Mouse (Mus musculus) left cerebral cortex, postnatal 4 days (tissue): ENCODE measurements around the gene Cry2. TPM values are rescaled to one million over a fixed set of nuclear protein-coding genes. Genes with fewer than 3 reads are reported as not detected.
"Not testable (repeated sequence)": the region's sequence is repeated elsewhere in the genome, so short reads cannot be mapped to it uniquely, and the experiment has no call there.

Source experiments
- DNase-seq: peaks from one replicate; pipeline ENCODE4 v3.0.0-alpha.2; 2022
- intact Hi-C: fragments of 180-260 bp; cut with DNase I; formaldehyde crosslinking; loops from one replicate; pipeline ENCODE4 v1.15.1; 2025
- total RNA-seq, 2 experiments: library from RNA; stranded (reverse); gene quantifications; 2 replicates each; pipeline ENCODE4 v1.2.3; 2021

The Cry2 gene
- total RNA-seq, 2 experiments from 2014 or later = 74.6 to 75.8 TPM

- DNase-seq = peak; percentile 91
- intact Hi-C loops = no loop called here
Measured at GRCm38 (mm10) chr2:92423702-92424461, 10.0 kb downstream of the Cry2 start.

- no peak for DNase-seq
- intact Hi-C loops = no loop called here
Measured at GRCm38 (mm10) chr2:92423156-92423555, 10.7 kb downstream of the Cry2 start.

DNA sequence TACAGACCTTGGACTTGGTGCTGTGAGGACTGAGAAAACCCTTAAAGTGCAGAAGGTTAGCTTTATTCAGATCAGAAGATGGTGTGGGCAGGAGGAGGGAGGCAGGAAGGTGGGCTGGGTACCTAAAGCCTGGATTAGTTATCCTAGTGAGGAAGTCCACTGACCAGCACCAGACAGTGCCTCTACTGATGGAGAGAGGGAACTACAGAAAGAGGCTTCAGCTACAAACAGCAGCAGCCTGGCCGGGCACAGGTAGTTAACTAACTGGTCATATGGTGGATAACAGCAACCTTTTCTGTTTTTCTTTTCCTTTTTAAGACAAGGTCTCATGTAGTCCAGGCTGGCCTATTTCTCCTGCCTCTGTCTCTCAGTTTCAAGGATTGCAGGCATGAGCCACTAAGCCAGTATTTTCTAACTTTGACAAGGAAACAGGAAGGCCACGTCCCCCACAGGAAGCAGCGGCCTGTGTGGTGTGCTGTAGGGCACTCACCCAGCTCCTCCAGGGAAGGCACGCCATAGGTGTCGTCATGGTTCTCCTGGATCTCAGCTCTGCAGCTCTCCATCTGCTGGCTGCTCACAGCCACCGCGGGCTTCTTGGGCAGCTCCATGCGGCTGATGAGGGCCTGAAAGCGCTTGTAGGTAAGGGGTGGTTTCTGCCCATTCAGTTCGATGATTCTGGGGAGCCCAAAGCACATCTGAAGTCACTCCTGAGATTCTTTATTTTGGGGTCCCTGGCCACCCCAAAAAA is 11.3 kb downstream of the Cry2 start:
- DNase-seq = no peak
- intact Hi-C loops = no loop called here

DNA sequence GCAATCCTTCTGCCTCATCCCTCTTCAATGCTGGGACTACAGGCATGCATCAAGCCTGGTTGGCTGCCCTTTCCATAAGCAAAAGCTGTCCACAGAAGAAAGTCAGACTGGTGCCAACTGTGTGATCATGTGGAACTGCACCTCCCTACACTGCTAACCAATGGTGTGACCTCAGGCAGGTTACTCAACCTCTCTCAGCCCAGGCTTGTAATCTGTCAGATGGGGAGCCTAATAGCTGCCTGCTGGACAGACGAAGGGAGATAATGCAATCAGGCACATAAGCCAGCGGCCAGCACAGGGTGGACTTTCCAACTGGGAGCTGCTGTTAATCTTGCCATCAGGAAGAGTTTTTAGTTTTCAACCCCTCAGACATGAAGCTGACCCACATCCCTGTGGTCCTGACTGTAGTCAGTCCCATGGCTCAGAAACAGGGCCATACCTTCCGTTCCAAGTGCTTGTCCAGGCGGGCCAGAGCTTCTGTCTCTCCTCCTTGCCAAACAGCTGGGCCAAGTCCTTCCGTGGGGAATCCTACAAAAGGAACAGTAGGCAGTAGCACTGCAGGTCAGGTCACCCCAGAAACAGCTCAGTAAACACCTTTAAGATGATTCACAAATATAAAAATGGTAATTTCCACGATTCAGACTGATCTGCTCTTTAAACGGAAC is 12.0 kb downstream of the Cry2 start:
- DNase-seq = no peak
- intact Hi-C loops = no loop called here

DNA sequence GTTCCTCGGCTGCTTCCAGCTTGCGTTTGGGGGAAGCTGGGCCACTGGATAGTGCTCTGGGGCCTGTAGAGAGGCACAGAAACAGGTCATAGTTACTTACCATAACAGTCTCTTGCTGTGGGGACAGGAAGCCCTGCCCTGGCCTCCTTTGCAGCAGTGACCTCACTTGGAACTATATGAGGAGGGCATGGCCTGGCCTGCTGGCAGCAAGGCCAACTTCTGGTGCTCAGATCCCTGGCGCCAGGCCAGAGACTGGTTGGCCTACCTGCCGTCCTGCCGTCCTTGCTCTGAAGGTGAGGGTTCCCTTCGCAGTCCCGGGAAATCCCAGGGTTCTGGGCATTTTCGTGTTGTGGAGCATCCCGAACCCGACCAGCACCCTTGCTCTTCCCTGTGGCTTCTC is 22.1 kb downstream of the Cry2 start:
- DNase-seq = no peak
- intact Hi-C loops = no loop called here

DNA sequence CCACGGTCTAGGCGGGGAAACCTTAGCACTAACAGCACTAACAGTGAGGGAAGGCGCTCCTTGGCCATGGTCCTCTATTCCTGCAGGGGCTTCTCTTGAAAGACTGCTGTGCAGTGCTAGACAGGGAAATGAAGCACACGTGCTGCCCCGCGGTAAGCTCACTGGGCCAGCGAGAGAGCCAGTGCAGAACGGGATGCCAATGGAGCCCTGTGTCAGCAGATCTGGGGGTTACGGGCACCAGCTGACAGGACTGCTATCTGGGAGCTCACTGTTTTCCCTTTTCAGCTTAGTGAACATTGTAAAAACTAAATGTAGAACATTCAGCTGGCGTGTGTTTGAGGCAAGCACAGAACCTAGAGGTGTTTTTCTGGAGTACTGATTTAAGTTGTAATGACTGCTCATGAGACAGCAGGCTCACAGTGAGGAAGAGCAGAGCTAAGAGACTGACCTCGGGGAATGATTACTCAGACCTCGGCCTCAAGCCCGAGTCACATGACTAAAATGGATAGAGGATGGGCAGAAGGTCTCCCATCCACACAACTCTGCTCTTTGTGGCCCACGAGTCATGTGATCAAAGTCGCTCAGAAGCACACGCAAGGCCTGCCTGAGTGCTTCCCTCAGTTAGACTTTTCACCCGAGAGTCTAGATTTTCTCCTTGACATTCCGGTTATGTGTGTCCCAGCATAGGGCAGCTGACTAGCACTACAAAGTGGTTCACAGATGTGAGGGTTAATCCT is 25.4 kb downstream of the Cry2 start:
- intact Hi-C loops = no loop called here
- DNase-seq = no peak

DNA sequence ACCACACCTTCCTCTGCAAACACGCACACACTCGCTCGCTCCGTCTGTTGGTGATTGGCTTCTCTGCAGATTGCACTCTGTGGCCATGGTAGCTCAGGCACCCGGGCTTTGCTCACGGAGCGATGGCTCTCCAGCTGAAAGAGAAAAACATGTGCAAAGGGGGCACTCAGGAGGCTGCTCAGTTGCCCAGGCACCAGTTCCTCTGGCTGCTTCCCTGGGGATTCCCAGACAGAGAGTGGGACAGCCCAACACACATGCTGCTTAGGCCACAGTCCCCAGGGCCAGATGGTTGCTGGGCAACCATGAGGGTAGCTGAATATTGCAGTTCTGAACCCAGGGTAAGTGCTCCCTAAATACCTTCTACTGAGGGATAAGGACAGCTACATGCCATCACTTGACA is 28.2 kb downstream of the Cry2 start:
- no peak for DNase-seq
- intact Hi-C loops = no loop called here

GRCm38 (mm10) chr2:92404737-92405136 is 29.1 kb downstream of the Cry2 start:
- no peak for DNase-seq
- intact Hi-C loops = no loop called here

DNA sequence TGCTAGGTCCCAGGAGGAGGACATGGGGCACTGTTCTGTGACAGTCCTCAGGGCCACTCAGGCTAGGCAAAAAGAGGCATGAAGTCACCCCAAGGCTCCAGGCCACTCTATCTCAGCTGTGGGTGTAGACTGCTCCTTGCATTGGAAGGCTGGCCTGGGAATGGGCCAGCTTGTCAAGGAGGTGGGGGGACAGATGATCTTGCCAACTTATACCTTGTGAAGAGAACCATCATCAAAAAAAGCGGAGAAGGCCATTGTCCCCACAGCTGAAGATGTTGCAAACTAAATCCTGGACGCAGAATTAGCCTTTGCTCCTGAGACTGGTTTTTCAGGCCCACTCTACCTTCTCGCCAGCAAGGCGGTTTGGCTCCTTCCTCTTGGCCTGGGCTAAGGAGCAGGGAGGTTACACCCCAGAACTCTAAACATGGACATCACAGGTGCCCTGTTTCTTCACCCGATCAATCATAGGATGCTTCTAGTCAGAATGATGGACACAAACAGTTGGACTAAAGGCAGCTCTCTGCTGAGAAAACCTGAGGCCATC is 30.0 kb downstream of the Cry2 start:
- no peak for DNase-seq
- intact Hi-C loops = no loop called here

DNA sequence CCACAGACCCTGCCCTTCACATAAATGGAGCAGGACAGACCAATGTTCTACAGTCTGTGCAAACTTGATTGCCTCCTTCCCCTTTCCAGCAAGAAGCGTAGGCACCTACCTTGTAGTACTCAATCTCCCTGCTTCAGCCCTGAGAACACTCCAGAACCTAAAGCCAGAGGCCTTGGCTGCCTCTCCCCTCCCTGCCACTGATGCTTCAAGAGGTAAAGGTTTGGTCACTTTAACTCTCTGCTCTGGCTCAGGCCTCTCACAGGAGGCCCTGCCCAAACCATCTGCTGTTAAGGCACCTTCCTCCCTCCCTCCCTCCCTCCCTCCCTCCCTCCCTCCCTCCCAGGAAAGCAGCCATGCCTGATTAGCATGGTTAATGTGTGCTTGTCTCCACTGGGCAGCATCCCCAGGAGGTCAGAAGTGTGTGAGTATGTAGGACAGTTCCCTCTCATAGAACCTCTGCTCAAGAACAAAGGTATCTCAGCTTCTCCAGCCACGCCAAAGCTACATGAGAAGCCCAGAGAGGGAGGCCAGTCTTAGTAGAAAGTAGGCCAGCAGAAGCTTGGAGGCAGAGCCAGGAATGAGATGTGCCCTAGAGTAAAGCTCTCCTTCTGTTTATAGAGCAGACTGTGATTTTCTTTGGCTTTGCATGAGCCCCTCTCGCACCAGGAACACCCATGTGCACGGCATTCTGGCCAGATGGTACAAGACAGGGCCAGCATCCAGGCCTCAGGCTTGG is 31.1 kb downstream of the Cry2 start:
- intact Hi-C loops = no loop called here
- peak; percentile 81 for DNase-seq

GRCm38 (mm10) chr2:92401091-92401561 is 32.7 kb downstream of the Cry2 start, which contains the start of gene Mapk8ip1:
Gene Mapk8ip1, minus strand, starts transcription at chr2:92401263.
- intact Hi-C loops = no loop called here
- DNase-seq = peak; percentile 49

DNA sequence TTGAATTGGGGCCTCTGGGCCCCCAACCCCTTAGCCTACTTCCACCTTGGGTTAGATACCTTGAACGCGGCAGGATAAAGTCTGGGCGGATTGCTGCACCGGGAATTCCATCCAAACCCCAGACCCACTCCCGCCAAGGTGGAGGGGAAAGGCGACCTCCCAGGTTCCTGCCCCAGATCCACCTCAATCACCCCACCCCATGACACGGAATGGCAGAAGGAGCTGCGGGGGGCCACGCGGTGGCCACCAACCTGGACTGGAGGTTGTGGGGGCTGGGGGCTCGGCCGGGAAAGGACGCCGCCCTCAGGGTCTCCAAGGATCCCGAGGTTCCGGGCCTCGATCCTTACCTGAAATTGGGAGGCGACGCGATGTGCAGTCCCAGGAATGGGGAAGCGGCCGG is 33.2 kb downstream of the Cry2 start:
- DNase-seq = no peak
- intact Hi-C loops = no loop called here

GRCm38 (mm10) chr2:92399877-92400276 is 34.0 kb downstream of the Cry2 start:
- intact Hi-C loops, DNase-seq: not testable (repeated sequence)

GRCm38 (mm10) chr2:92397436-92397835 is 36.4 kb downstream of the Cry2 start:
- DNase-seq = no peak
- intact Hi-C loops = no loop called here

- no peak for DNase-seq
- intact Hi-C loops = no loop called here
Measured at GRCm38 (mm10) chr2:92395535-92395934, 38.3 kb downstream of the Cry2 start.

DNA sequence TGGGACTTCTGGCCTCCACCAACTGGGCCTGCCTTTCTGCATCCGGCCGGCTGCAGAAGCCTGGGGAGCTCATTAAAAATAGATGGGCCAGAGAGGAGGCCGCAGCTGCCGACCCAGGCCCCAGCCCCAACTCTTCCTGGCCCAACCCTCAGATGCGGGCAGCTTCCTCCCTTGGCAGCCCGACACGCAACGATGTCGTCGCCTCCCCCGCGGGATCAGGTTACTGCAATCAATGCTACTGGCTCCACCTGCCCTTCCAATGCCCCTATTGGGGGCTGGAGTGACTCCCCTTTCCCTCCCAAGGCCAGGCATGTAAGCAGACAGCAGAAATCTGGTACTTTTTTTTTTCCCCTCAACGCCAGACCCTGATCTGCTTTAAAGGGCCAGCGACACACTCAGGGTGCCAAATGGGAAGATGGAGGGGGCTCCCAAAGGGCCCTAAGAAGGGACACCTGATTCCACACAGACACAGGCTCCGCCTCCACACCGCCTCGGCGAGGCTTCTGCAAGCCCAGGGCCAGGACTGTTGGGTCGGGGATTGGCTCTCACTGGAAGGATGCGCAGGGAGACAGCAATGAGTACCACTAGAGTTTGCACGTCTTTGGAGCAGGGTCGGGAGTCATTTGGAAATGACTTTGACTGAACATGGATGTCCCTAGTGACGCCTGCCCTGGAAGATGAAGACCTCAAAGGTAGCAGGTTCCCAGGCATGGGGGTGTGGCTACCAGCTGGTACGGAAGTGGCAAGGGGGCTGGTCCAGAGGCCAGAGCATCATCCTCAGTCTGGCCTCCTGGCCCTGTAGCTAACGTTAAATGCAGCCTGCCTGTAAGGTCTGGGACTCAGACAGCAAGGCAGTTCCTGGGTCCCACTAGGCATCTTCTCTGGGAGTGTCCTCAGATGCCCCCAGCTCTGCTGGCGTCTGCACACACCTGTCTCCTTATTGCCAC is 41.3 kb downstream of the Cry2 start:
- DNase-seq = peak; percentile 83
- intact Hi-C loops = no loop called here

DNA sequence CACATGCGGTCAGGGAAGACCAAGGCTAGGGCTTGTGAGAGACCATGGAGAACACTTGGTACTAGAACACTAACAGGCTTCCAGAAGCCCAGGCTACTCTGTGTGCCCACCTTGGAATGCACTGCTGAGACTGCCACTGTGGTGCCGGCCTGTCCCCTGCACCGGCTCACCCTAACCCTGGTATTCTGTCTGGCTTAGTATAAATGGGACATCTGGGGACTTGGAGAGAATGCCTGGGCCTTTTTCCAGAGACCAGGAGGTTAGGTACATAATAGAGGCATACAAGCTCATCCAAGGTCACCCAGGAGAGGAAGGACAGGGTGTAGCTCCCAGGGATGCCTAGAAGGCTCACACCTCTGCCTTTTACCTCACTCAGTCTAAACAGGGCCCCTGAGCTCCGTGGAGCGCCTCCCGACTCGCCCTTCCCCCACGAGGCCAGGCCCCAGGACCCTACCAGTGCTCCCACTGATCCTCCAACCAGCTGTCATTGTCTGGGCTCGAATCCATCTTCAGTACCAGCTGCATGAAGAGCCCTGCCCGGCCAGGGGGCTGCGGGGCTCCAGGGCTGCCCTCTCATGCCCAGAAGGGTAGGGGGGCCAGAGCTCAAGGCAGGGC is 42.0 kb downstream of the Cry2 start:
- peak; percentile 83 for DNase-seq
- intact Hi-C loops = no loop called here

DNA sequence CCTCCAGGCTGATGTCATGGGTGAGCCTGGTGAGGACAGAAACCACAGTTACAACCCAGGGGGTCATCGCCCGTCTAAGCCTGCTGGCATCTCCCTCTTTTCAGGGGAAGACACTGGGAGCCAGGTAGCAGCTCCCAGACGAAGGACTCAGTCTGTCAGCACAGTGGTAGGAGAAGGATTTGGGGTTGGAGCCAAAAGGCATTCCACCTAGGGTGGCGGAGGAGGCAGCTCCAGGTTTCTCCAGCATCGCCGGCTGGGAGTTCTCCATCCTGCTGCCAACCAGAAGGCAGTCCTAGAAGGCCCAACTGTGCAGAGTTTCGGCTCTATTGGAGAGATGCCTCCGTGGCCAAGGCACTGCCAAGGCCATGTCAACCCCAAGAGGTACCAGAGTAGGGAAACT is 42.7 kb downstream of the Cry2 start:
- no peak for DNase-seq
- intact Hi-C loops = no loop called here
